Mouse (Mus musculus) spleen, adult 18-20 months (tissue): ENCODE measurements around the gene Bbc3.
A peak's percentile ranks its signal among the peaks of the same experiment; 100 is the strongest.
"Not testable (repeated sequence)": the region's sequence is repeated elsewhere in the genome, so short reads cannot be mapped to it uniquely, and the experiment has no call there.

Source experiments
- DNase-seq, 2 experiments: peaks; one replicate each; pipeline ENCODE4 v3.0.0; 2022; ENCODE audit warnings: mixed read lengths in 2 of 2

The Bbc3 gene

GRCm38 (mm10) chr7:16308093-16308492, at the start of gene Bbc3:
Bbc3 (plus strand) TSS chr7:16308393.
- DNase-seq: not testable (repeated sequence)

DNA sequence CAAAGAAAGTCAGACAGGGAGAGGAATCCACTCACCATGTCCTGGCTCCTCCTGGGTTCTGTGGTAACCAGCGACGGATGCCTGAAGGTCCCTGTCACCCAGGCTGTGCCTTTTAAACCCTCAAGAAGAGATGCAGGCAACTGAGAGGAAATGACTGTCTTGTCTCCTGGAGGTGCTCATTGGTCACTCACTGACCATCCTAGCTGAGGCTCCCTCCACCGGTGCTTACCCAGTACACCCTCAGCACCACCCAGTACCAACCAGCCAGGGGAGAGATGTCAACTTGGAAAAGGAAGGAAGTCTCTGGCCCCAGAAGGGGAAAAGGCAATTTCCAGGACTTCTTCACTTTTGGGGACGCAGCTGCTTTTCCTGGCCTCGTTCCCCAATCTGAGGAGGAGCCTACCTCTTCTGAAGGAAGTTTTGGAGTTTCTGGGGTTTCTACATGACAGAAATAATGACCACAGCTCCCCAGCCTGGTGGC, 49.0 kb upstream of the Bbc3 start, which contains the start of gene C5ar1:
C5ar1 (minus strand) TSS at position 431 of the 481 bp plus-strand sequence.
- no peak for DNase-seq

DNA sequence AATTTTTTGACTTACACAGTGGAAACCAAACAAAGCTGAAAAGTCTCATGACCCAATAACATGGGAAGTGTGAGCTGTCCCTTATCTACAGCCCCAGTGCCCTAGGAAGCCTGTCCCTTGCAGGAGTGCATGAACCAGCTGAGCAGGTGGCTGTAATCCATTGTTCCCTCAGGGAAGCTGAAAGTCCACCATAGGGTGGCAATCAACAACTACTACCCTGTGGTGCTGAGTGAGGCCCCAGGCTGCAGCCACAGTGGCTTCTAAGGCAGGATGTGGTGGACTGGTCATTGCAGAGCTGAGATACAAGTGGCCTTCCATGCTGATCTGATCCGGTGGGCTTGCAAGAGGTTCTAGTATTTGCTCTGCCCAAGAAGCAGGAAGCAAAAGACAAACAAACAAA, 47.1 kb upstream of the Bbc3 start:
- DNase-seq: no peak

GRCm38 (mm10) chr7:16263015-16263787, 45.0 kb upstream of the Bbc3 start:
- DNase-seq: peak; percentile 65 to 87

DNA sequence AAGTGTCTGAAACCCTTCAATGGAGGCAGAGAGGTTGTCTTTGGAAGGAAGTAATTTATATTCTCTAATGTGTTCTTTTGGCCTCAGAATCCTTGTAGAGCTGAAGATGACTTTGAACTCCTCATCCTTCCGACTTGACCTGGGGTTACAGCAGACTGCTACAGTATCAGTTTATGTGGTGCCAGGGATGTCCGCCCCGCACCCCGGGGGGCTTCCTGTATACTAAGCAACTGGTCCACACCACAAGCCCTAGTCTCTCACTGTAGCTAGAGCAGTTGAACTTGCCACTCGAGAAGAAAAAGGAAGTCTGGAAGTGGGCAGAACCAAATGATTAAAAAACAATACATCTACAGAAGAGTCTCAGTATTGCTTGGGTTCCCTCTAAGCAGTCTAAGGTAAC, 44.4 kb upstream of the Bbc3 start:
- no peak for DNase-seq

- no peak for DNase-seq
Observed at GRCm38 (mm10) chr7:16265856-16266255, 42.3 kb upstream of the Bbc3 start.

- not testable (repeated sequence) for DNase-seq
Observed at GRCm38 (mm10) chr7:16266593-16266992, 41.6 kb upstream of the Bbc3 start.

- DNase-seq: no peak
Observed at GRCm38 (mm10) chr7:16271139-16271538, 37.1 kb upstream of the Bbc3 start.

DNA sequence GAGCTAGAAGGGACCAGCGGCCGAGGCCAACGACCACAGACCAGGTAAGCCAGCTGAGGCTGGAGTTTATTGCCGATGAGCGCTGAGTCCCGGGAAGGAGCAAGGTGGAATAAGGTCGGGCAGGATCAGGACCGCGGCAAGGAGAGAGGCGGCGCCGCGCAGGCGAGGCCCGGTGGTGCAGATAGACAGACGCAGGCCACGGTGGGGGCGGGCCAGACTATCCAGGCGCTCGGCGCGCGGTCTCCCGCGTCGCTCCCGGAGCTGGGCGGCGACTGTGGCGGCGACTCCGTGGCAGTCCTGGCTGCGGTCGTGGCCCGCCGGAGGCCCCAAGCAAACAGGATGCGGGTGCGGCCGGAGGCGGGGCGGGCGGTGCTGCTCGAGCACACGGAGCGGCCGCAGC, 35.5 kb upstream of the Bbc3 start:
- peak in 1 of 2 experiments; percentile 41 for DNase-seq

GRCm38 (mm10) chr7:16273081-16273765, 35.0 kb upstream of the Bbc3 start, which contains the start of gene Inafm1:
Inafm1 (minus strand) TSS chr7:16273617.
- peak; percentile 79 to 86 for DNase-seq

GRCm38 (mm10) chr7:16273766-16274140, 34.4 kb upstream of the Bbc3 start:
- DNase-seq: peak; percentile 70 to 77

DNA sequence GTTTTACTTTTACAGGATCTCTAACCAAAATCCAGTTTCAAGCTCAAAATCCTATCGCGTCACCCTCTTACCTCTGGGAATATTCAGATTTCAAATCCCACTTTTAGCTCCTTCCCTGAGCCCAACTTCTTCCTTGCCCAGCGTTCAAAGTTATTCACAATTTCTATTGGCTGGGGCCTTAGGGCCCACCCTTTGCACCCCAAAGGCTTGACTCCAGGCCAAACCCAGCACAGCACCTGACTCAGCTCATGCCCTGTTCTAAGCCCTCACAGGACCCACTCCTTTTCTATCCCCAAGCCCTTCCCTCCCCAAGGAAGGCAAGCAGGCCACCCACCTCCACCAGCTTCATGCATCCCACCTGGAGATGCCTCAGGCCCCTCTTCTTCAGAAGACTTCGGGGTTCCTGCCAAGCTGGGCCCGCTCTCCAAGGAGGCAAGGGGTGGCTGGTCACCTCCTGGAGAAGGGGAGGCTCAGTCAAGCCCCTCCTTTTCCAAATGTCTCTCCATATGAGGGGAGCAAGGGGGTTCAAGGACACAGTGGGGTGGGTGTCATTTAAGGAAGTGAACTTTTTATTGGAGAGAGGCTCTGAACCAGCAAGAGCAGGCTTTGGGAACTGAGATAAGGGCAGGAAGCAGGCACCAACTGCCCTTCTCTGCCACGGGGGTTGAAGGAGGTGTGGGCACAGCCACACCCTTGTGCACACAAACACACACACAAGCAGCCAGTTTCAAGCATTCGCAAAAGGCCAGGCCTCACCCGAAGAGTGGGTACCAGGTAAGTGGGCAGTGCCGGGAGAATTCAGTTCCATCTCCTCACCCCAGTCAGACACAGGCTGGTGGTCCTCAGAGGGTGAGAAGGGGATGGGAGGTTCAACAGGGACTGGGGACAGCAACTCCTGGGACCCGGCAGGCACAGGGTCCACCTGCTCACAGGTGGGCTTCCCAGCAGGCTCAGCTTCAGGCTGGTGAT, 33.0 kb upstream of the Bbc3 start:
- DNase-seq: no peak

GRCm38 (mm10) chr7:16280721-16281120, 27.5 kb upstream of the Bbc3 start:
- no peak for DNase-seq

GRCm38 (mm10) chr7:16282334-16282733, 25.9 kb upstream of the Bbc3 start:
- DNase-seq: no peak

GRCm38 (mm10) chr7:16284001-16284400, 24.2 kb upstream of the Bbc3 start:
- no peak for DNase-seq

DNA sequence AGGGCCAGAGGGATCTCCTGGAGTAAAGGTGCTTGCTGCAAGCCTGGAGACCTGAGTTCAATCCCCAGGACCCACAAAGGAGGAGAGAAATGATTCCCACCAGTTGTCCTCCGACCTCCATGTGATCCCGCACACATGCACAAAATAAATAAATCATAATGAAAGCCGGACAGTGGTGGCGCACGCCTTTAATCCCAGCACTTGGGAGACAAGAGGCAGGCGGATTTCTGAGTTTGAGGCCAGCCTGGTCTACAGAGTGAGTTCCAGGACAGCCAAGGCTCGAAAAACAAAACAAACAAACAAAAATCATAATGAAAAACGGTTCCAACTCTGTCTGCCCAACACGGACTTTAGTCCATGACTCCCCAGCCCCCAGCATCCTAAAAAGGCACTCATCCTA, 23.3 kb upstream of the Bbc3 start:
- DNase-seq: no peak

DNA sequence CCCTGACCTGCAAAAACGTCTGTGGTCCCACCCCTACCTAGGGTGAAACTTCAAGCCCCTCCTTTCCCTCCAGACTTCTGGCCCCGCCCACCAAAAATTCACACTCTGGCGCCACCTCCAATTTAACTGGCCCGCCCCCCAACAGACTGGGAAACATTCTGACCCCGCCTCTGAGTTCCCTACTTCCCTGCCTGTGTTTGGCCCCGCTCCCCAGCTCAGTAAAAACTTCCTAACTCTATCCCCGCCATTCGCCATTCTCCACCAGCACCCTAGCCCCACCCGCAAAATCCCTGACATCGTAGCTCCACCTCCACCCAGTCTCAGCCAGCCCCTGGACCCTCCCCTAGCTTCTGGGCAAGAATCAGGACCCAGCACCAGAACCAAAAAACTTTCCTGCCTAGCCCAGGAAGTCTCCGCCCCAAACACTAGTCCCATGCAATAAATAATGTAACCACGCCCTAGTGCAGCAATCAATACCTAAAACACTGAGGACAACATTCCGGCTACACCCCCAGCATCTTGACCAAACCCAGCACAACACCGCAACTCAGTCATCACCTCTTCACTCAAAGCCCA, 22.7 kb upstream of the Bbc3 start:
- peak; percentile 55 to 61 for DNase-seq

DNA sequence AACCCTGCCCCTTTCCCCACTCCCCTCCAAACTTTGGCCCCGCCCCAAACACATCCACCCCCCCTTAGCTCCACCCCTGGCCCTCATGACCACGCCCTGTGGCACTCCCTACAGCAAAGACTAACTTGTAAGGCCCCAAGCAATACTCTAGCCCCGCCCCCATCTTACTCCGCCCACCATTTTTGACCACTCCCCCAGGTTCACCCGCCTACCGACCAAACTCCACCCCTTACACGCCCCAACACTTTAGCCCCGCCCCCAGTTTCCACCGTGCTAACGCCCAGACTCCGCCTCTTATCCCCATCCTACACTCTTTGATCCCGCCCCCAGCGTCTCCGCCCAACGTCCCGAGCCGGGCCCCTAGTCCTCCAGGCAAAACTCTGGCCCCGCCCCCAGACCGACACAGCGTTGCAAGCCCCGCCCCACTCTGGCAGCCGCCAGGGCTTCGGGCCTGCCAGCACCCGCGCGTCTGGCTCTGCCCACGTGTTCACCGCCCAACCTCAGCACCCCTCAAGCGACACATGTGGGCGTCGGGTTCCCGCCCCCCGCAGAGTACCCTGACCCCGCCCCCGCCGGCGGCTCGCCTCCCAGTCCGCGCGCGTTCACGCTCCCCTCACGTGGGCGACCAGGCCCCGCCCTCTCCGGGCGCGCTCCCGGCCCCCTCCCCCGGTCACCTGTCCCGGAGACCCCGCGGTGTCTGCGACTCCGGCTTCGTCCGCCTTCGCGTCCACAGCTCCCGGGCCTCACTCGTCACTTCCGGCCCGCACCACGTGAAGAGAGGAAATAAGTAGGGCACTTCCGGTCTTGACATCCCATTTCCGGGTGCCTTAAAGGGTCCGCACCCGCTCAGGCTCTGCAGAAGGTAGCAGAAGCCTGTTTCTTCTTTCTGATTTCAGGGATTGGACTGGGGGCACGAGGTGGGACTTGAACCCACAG, 21.9 kb upstream of the Bbc3 start, which contains the start of gene Ccdc9:
Ccdc9 (minus strand) TSS at position 770 of the 936 bp plus-strand sequence.
- peak; percentile 100 for DNase-seq

DNA sequence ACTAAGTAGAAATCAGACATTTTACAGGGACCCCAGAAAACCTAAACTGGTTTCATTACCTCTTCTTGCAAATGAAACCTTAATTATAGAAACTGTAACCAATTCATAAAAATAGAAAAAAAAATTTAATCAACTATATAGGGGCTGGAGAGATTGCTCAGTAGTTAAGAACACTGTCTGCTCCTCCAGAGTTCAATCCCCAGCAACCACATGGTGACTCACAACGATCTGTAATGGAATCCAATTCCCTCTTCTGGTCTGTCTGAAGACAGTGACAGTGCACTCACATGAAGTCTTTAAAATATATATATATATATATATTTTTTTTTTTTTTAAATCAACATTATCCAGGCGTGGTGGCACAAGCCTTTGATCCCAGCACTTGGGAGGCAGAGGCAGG, 21.2 kb upstream of the Bbc3 start:
- no peak for DNase-seq

DNA sequence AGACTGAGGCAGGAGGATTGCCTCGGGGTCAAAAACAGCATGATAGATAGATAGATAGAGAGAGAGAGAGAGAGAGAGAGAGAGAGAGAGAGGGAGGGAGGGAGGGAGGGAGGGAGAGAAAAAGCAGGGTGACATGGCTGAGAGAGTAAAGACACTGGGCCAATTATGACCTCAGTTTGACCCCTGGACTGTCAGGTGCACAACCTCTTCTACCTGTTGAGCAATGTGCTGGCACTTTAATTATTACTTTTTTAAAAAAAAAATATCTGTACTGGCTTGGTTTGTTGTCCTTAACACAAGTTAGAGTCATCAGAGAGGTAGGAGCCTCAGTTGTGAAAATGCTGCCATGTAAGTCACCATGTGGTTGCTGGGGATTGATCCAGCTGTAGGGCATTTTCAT, 20.4 kb upstream of the Bbc3 start:
- no peak for DNase-seq

- DNase-seq: peak in 1 of 2 experiments; percentile 42
Observed at GRCm38 (mm10) chr7:16294346-16294745, 13.8 kb upstream of the Bbc3 start.
